Mouse (Mus musculus): Measurements from ENCODE around the gene Atp5s. TPM values are rescaled to one million over a fixed set of nuclear protein-coding genes. Genes with fewer than 3 reads are reported as not detected.

Atp5s gene
- polyA plus RNA-seq, 1 experiment from 2014 or later = 33.4 TPM

DNA sequence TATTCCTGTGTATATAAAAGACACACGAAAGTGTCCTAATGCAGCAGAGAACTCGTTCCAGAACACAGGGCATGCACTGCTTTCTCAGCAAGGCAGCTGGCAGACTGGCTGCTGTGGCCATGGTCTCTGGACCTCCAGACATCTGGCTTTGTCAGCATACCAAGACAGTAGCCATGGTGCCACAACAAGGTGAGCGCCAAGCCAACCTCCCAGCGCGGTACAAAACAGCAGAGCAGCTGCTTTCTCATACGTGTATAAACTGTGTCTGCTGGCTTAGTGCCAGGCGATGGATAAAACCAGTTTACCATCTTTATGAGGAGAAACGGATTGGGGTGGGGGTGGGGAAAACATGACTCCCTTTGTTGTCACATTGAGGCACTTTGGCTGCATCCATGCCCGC lies 40.8 kb downstream of the Atp5s start:
- Histone ChIP-seq H3K4me1 (ENCODE audit: control insufficient read depth, insufficient read depth, low read length) (peaks cover 9% of the 10 kb centered on the region; the same call in 1 of the 2 replicates), H3K36me3 (ENCODE audit: control insufficient read depth, insufficient read depth, low read length) (no peaks in the 10 kb centered on the region), H3K27ac (ENCODE audit: low read length) (no peak overlapping the region), H3K9ac (ENCODE audit: low read depth, low read length) (no peak overlapping the region), H3K4me3 (ENCODE audit: low read length) (no peak overlapping the region), H3K9me3 (ENCODE audit: control insufficient read depth, low read length) (no peaks in the 10 kb centered on the region; the same call in 1 of the 2 replicates), H3K4me2 (ENCODE audit: low read depth, low read length) (no peak overlapping the region), H3K27me3 (replicated peaks; ENCODE audit: control insufficient read depth, insufficient read depth, low read length) (no peaks in the 10 kb centered on the region)
- no peak for ATAC-seq
- WGBS = 59% methylated on average over 9 of the region's 9 CpGs

DNA sequence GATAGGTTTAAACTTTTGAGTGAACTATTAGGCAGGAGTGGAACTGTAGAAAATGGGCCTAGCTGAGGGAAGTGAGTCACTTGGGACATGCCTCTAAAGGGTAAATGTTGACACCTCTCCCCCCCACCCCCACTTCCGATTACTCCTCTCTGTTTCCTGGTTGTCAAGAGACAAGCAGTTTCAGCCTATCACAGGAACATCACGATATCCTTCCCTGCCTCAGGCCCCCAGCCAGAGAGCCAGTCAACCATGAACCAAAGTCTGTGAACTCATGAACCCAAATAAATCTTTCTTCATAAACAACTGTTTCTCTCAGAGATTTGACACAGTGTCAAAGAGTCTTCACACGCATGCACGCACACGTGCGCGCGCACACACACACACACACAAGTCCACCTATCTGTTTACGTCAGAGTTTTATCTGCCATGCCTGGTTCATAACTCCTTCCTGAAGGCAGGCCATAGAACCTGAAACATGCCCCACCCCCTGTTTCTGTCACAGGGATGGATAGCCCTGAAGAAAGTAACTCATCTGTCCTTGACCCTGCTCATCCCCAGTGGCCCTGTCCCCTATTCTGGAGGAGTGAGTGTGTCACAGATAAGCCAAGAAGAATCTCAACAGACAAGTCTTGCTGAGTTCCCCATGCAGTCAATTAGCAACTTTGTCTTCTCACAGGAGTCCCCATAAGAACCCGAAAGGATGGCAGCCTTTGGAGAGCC lies 41.6 kb downstream of the Atp5s start:
- no peak for ATAC-seq
- Histone ChIP-seq H3K27me3 (replicated peaks; ENCODE audit: control insufficient read depth, insufficient read depth, low read length) (no peaks in the 10 kb centered on the region), H3K9me3 (ENCODE audit: control insufficient read depth, low read length) (no peaks in the 10 kb centered on the region; the same call in 1 of the 2 replicates), H3K4me1 (ENCODE audit: control insufficient read depth, insufficient read depth, low read length) (peaks cover 9% of the 10 kb centered on the region; the same call in 1 of the 2 replicates), H3K4me2 (ENCODE audit: low read depth, low read length) (no peak overlapping the region), H3K36me3 (ENCODE audit: control insufficient read depth, insufficient read depth, low read length) (no peaks in the 10 kb centered on the region), H3K9ac (ENCODE audit: low read depth, low read length) (no peak overlapping the region), H3K4me3 (ENCODE audit: low read length) (no peak overlapping the region), H3K27ac (ENCODE audit: low read length) (no peak overlapping the region)
- WGBS = 72% methylated on average over 10 of the region's 10 CpGs

DNA sequence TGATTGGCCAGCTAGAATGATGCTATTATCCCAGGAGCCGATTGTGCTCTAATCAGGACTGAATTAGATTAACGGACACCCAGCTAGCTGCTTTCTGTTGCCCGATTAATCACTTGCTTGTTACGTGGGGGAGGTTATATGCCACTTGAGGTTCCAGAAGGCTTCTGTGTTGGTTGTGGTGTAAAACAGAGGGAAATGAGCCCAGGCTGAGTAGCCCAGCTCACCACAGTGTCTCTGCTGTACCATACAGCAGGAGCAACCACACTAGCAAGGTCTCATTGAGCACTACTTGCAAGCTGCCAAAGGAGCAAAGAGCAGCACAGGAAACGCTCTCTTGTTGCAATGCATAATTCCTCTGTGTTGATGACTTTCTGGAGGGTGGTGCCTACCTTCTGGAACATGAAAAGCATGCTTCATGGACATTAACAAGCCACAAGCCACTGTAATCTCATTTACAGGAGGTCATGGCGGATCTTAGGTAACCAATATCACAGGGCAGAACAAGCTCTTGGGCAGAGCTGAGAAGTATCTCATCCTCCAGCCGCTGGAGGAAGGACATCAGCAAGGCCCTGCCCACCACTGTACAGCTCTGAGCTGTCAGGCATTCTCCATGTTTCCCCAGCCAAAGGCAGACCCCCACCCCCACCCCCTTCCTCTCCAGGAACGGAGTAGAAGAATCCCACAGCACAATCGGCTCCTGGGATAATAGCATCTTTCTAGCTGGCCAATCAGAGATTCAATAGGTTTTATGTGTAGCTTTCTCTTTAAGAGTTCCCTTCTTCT lies 42.9 kb downstream of the Atp5s start:
- no peaks in the 10 kb centered on the region for H3K27me3 ChIP-seq (replicated peaks; ENCODE audit: control insufficient read depth, insufficient read depth, low read length)
- H3K4me2 ChIP-seq (ENCODE audit: low read depth, low read length) = no peak overlapping the region
- H3K36me3 ChIP-seq (ENCODE audit: control insufficient read depth, insufficient read depth, low read length) = no peaks in the 10 kb centered on the region
- 56% methylated on average over 9 of the region's 9 CpGs for WGBS
- no peak overlapping the region for H3K27ac ChIP-seq (ENCODE audit: low read length)
- H3K4me3 ChIP-seq (ENCODE audit: low read length) = no peak overlapping the region
- H3K9ac ChIP-seq (ENCODE audit: low read depth, low read length) = no peak overlapping the region
- no peaks in the 10 kb centered on the region; the same call in 1 of the 2 replicates for H3K9me3 ChIP-seq (ENCODE audit: control insufficient read depth, low read length)
- peaks cover 9% of the 10 kb centered on the region; the same call in 1 of the 2 replicates for H3K4me1 ChIP-seq (ENCODE audit: control insufficient read depth, insufficient read depth, low read length)
- ATAC-seq = no peak

DNA sequence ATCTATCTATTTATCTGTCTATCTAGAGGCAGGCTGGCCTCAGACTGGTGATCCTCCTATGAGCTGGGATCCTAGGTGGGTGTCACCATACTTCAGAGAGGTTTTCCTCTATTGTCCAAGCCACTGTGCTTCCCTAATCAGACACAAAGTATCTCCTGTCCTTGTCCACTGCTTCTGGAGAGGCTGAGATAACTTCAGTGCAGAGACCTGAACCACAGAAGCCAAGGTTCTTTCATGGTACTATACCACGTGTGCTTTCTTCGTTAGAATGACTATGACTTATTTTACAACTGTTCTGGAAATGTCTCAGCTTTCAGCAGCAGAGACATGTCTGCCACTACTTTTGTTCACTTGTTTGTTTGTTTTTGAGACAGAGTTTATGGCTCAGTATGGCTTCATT lies 44.1 kb downstream of the Atp5s start:
- 85% methylated on average over 2 of the region's 2 CpGs for WGBS
- H3K4me3 ChIP-seq (ENCODE audit: low read length) = no peak overlapping the region
- H3K4me2 ChIP-seq (ENCODE audit: low read depth, low read length) = no peak overlapping the region
- no peak overlapping the region for H3K9ac ChIP-seq (ENCODE audit: low read depth, low read length)
- no peaks in the 10 kb centered on the region for H3K36me3 ChIP-seq (ENCODE audit: control insufficient read depth, insufficient read depth, low read length)
- no peaks in the 10 kb centered on the region for H3K27me3 ChIP-seq (replicated peaks; ENCODE audit: control insufficient read depth, insufficient read depth, low read length)
- H3K4me1 ChIP-seq (ENCODE audit: control insufficient read depth, insufficient read depth, low read length) = peaks cover 9% of the 10 kb centered on the region; the same call in 1 of the 2 replicates
- no peak overlapping the region for H3K27ac ChIP-seq (ENCODE audit: low read length)
- ATAC-seq = no peak
- H3K9me3 ChIP-seq (ENCODE audit: control insufficient read depth, low read length) = no peaks in the 10 kb centered on the region; the same call in 1 of the 2 replicates

DNA sequence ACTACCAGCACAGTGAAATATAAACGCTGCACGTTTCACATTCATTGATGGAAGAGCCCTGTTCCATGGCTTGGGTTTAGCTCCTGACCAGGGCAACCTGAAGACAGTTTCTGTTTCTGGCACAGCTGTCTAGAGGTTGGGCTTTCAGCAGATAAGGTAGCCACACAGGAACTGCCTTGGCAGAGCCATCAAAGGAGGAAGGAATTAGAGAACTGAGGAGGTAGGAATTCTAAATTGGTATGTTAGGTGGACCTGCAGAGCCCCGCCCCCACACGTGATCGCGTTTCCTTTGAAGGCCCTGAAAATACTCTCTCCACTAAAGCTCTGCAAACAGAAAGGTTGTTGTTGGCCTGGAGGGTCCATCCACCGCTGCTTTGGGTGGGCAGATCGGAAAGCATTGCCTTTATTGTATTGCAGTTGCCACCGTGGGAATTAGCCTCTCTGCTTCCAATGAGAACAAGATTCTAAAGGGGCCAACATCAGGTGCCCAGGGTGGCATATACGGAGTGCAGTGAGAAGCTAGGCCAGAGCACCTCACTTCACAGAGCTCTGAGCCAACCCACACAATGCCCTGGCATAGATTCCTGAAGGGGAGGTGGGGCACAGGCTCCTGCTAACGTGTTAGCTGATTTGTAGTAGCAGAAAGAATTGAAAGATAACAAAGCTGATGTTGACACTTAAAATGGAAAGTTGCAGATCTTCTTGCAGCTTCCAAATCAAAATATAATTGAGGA lies 52.0 kb downstream of the Atp5s start:
- H3K4me2 ChIP-seq (ENCODE audit: low read depth, low read length) = no peak overlapping the region
- H3K36me3 ChIP-seq (ENCODE audit: control insufficient read depth, insufficient read depth, low read length) = no peaks in the 10 kb centered on the region
- H3K9ac ChIP-seq (ENCODE audit: low read depth, low read length) = no peak overlapping the region
- peak; percentile 29 for ATAC-seq
- H3K9me3 ChIP-seq (ENCODE audit: control insufficient read depth, low read length) = no peaks in the 10 kb centered on the region
- peaks cover 12% of the 10 kb centered on the region; the same call in 1 of the 2 replicates for H3K4me1 ChIP-seq (ENCODE audit: control insufficient read depth, insufficient read depth, low read length)
- no peak overlapping the region for H3K27ac ChIP-seq (ENCODE audit: low read length)
- WGBS = 53% methylated on average over 11 of the region's 11 CpGs
- no peaks in the 10 kb centered on the region for H3K27me3 ChIP-seq (replicated peaks; ENCODE audit: control insufficient read depth, insufficient read depth, low read length)
- no peak overlapping the region for H3K4me3 ChIP-seq (ENCODE audit: low read length)

DNA sequence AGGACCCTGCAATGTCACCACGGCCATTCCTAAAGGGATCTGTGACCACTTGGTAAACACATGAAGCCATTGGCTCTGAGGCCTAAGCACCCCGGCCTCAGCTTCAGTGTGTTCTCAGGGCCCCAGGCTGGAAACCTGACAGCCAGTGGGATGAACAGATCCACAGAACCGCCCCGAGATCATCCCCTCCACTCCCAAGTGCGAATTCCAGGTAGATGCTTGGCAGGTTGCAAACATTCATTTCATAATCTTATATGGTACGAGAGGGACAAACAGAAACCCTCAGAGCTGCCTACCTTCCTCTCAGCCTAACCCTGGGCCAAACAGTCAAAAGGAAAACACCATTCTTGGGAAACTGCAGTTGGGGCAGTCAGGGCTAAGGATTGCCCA lies 52.6 kb downstream of the Atp5s start:
- Histone ChIP-seq H3K36me3 (ENCODE audit: control insufficient read depth, insufficient read depth, low read length) (no peaks in the 10 kb centered on the region), H3K27me3 (replicated peaks; ENCODE audit: control insufficient read depth, insufficient read depth, low read length) (no peaks in the 10 kb centered on the region), H3K27ac (ENCODE audit: low read length) (peak overlapping the region; percentile 56), H3K4me1 (ENCODE audit: control insufficient read depth, insufficient read depth, low read length) (peaks cover 17% of the 10 kb centered on the region), H3K4me2 (ENCODE audit: low read depth, low read length) (no peak overlapping the region), H3K9ac (ENCODE audit: low read depth, low read length) (no peak overlapping the region), H3K4me3 (ENCODE audit: low read length) (no peak overlapping the region), H3K9me3 (ENCODE audit: control insufficient read depth, low read length) (no peaks in the 10 kb centered on the region)
- 0 out of 2 replicates have a peak, but pooled peaks have one; percentile 14 for ATAC-seq
- WGBS = 74% methylated on average over 6 of the region's 6 CpGs

DNA sequence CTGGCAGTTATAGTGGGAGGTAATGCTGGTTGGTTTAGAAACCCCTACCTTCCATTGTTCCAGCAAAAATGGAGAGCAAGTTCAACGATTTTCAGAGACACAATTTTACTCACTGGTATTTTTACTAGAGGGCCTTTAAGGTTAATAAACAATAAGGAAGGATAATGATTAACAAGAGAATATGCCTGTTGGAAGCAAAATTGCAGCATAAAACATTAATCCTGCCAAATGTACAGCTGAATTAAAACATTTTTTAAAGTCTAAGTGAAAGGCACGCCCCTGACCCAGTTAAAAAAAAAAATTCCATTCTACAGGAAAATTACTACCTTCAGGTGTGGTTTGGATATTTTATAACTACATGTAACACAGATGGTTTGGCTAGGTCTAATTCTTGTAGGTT lies 53.2 kb downstream of the Atp5s start:
- Histone ChIP-seq H3K36me3 (ENCODE audit: control insufficient read depth, insufficient read depth, low read length) (no peaks in the 10 kb centered on the region), H3K4me2 (ENCODE audit: low read depth, low read length) (no peak overlapping the region), H3K4me3 (ENCODE audit: low read length) (no peak overlapping the region), H3K9me3 (ENCODE audit: control insufficient read depth, low read length) (no peaks in the 10 kb centered on the region), H3K27ac (ENCODE audit: low read length) (peak overlapping the region; percentile 56), H3K27me3 (replicated peaks; ENCODE audit: control insufficient read depth, insufficient read depth, low read length) (no peaks in the 10 kb centered on the region), H3K4me1 (ENCODE audit: control insufficient read depth, insufficient read depth, low read length) (peaks cover 18% of the 10 kb centered on the region), H3K9ac (ENCODE audit: low read depth, low read length) (no peak overlapping the region)
- WGBS = 63% methylated on average over 2 of the region's 2 CpGs
- no peak for ATAC-seq

DNA sequence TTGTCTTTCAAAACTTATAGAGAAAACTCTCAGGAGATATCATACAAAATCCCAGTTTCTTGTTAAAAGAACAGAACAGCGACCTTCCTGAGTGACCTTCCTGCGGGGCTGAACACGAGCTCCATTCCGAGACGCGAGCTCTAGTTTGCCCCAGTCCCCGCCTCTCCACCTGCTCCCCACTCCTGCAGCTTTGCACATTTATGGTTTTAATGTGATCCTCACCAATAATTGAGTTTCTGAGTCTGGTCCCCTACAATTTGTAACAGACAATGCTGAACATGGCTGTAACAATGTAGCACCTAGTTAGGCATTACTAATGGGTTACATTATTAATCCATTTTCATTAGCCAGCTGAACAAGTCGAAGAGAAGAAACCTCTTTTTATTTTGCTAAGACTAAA lies 56.7 kb downstream of the Atp5s start:
- WGBS = 80% methylated on average over 8 of the region's 8 CpGs
- Histone ChIP-seq H3K27me3 (replicated peaks; ENCODE audit: control insufficient read depth, insufficient read depth, low read length) (no peaks in the 10 kb centered on the region), H3K4me2 (ENCODE audit: low read depth, low read length) (no peak overlapping the region), H3K9ac (ENCODE audit: low read depth, low read length) (no peak overlapping the region), H3K27ac (ENCODE audit: low read length) (no peak overlapping the region), H3K36me3 (ENCODE audit: control insufficient read depth, insufficient read depth, low read length) (no peaks in the 10 kb centered on the region), H3K4me1 (ENCODE audit: control insufficient read depth, insufficient read depth, low read length) (peaks cover 22% of the 10 kb centered on the region), H3K9me3 (ENCODE audit: control insufficient read depth, low read length) (no peaks in the 10 kb centered on the region), H3K4me3 (ENCODE audit: low read length) (no peak overlapping the region)
- no peak for ATAC-seq

Measured in intestine, embryonic 16.5 days (tissue).